Mouse (Mus musculus) heart, postnatal 0 days (tissue): ENCODE results near the gene Kcnk6.

ENCODE experiments used
- CTCF ChIP-seq: IDR thresholded peaks from 2 replicates; pipeline ENCODE4 v1.5.1; 2016; ENCODE audit warnings: antibody characterized with exemption, control low read depth, low read depth
- EP300 ChIP-seq: IDR thresholded peaks from 2 replicates; pipeline ENCODE4 v1.6.1; 2016; ENCODE audit warnings: antibody characterized with exemption, low read depth

- TF ChIP-seq CTCF, result no peak
- no peak for TF ChIP-seq EP300
These were observed 18.1 kb downstream of the Kcnk6 start for GRCm38 (mm10) chr7:29214236-29214635.
